Mouse (Mus musculus) forebrain, embryonic 11.5 days (tissue): ENCODE measurements around the gene Adgrl1. TPM values are rescaled to one million over a fixed set of nuclear protein-coding genes. Genes with fewer than 3 reads are reported as not detected.

ENCODE experiments used
- ATAC-seq: fragments of 200-750 bp; cut with Nextera tagmentation; replicated peaks from 2 replicates; pipeline ENCODE4 v1.8.0; 2017; ENCODE audit warnings: moderate TSS enrichment; ENCODE audit not compliant: low FRiP score
- DNase-seq: peaks from one replicate; pipeline ENCODE4 v3.0.0-alpha.2; 2017; ENCODE audit warnings: low spot score
- H3K27ac ChIP-seq: fragments of 300-500 bp; sonication (generic); 2 replicates; pipeline ENCODE4 v1.5.1; 2014; ENCODE audit warnings: low read depth, low read length
- H3K27me3 ChIP-seq: fragments of 300-500 bp; sonication (generic); 2 replicates; pipeline ENCODE4 v1.6.1; 2014; ENCODE audit warnings: mild to moderate bottlenecking, low read length, mixed read lengths; ENCODE audit not compliant: control insufficient read depth, insufficient read depth
- H3K36me3 ChIP-seq: fragments of 300-500 bp; sonication (generic); 2 replicates; pipeline ENCODE4 v1.6.1; 2014; ENCODE audit warnings: mild to moderate bottlenecking, low read length, moderate library complexity, mixed read lengths; ENCODE audit not compliant: control insufficient read depth, insufficient read depth
- H3K4me1 ChIP-seq: fragments of 300-500 bp; sonication (generic); replicated peaks from 2 replicates; pipeline ENCODE4 v1.6.1; 2014; ENCODE audit warnings: low read length, mixed read lengths; ENCODE audit not compliant: control insufficient read depth, insufficient read depth
- H3K4me2 ChIP-seq: fragments of 300-500 bp; sonication (generic); 2 replicates; pipeline ENCODE4 v1.6.1; 2014; ENCODE audit warnings: low read depth, mild to moderate bottlenecking, low read length, moderate library complexity, mixed read lengths; ENCODE audit not compliant: severe bottlenecking
- H3K4me3 ChIP-seq: fragments of 300-500 bp; sonication (generic); 2 replicates; pipeline ENCODE4 v1.5.1; 2014; ENCODE audit warnings: low read depth, low read length
- H3K9ac ChIP-seq: fragments of 300-500 bp; sonication (generic); 2 replicates; pipeline ENCODE4 v1.6.1; 2014; ENCODE audit warnings: low read length
- H3K9me3 ChIP-seq: fragments of 300-500 bp; sonication (generic); 2 replicates; pipeline ENCODE4 v1.6.1; 2016; ENCODE audit warnings: low read length, mixed read lengths; ENCODE audit not compliant: control insufficient read depth
- WGBS: fragments of 180-500 bp; shearing (Covaris S2); extraction: QIAGEN DNeasy Blood & Tissue Kit; methylation state at CpG from one replicate; pipeline ENCODE4 v1.1.7; 2014; 5-methylcytosine and 5-hydroxymethylcytosine counted together
- polyA plus RNA-seq: library from polyadenylated mRNA; unstranded; fragments of >200 nt; fragmentation: Nextera tagmentation; extraction: Ambion mirVana; gene quantifications from 2 replicates; pipeline ENCODE4 v1.2.1, GENCODE M21; 2014

The Adgrl1 gene
- polyA plus RNA-seq = 24.5 and 27.8 TPM in 2 replicates

- DNase-seq = peak; percentile 97
- Histone ChIP-seq H3K4me2 (peak within 1 kb of the TSS; percentile 89), H3K36me3 (no peaks in the 10 kb centered on the region), H3K4me1 (peaks cover 25% of the 10 kb centered on the region), H3K27ac (peak within 1 kb of the TSS; percentile 93), H3K9me3 (no peaks in the 10 kb centered on the region), H3K27me3 (peaks cover 2% of the 10 kb centered on the region; the same call in 1 of the 2 replicates), H3K4me3 (peak within 1 kb of the TSS; percentile 94), H3K9ac (peak within 1 kb of the TSS; percentile 93)
- peak; percentile 88 for ATAC-seq
- under 1% methylated on average over 66 of the region's 70 CpGs for WGBS
Measured at GRCm38 (mm10) chr8:83899363-83900252, at the start of gene Adgrl1. Gene Adgrl1, plus strand, starts transcription at chr8:83900105.

- no peak overlapping the region for H3K4me2 ChIP-seq
- WGBS = 31% methylated on average over 8 of the region's 8 CpGs
- DNase-seq (no peak), ATAC-seq (no peak)
- H3K9me3 ChIP-seq = no peaks in the 10 kb centered on the region; the same call in 1 of the 2 replicates
- H3K4me1 ChIP-seq = no peaks in the 10 kb centered on the region
- no peak overlapping the region for H3K4me3 ChIP-seq
- no peak overlapping the region for H3K27ac ChIP-seq
- no peak overlapping the region; the same call in 1 of the 2 replicates for H3K9ac ChIP-seq
- H3K27me3 ChIP-seq = no peaks in the 10 kb centered on the region
- H3K36me3 ChIP-seq = no peaks in the 10 kb centered on the region
Measured at GRCm38 (mm10) chr8:83852329-83852728, 47.6 kb upstream of the Adgrl1 start.

- H3K9ac ChIP-seq = no peak overlapping the region
- no peaks in the 10 kb centered on the region for H3K9me3 ChIP-seq
- 79% methylated on average over 3 of the region's 3 CpGs for WGBS
- H3K4me3 ChIP-seq = no peak overlapping the region
- DNase-seq (no peak), ATAC-seq (no peak)
- H3K27ac ChIP-seq = no peak overlapping the region
- no peaks in the 10 kb centered on the region for H3K27me3 ChIP-seq
- no peaks in the 10 kb centered on the region for H3K4me1 ChIP-seq
- H3K36me3 ChIP-seq = no peaks in the 10 kb centered on the region
- no peak overlapping the region for H3K4me2 ChIP-seq
Measured at GRCm38 (mm10) chr8:83853323-83854050, 46.4 kb upstream of the Adgrl1 start.

GRCm38 (mm10) chr8:83856486-83857065 is 43.3 kb upstream of the Adgrl1 start:
- H3K4me2 ChIP-seq = no peak overlapping the region
- H3K9me3 ChIP-seq = no peaks in the 10 kb centered on the region
- no peak overlapping the region for H3K9ac ChIP-seq
- DNase-seq = no peak
- no peak for ATAC-seq
- H3K36me3 ChIP-seq = no peaks in the 10 kb centered on the region
- no peak overlapping the region for H3K27ac ChIP-seq
- H3K27me3 ChIP-seq = no peaks in the 10 kb centered on the region
- WGBS = 86% methylated on average over 6 of the region's 6 CpGs
- H3K4me3 ChIP-seq = no peak overlapping the region
- H3K4me1 ChIP-seq = no peaks in the 10 kb centered on the region

- ATAC-seq (no peak), DNase-seq (no peak)
- peak overlapping the region; percentile 8; the same call in 1 of the 2 replicates for H3K4me3 ChIP-seq
- H3K9ac ChIP-seq = peak overlapping the region; percentile 20; the same call in 1 of the 2 replicates
- peak overlapping the region; percentile 41 for H3K4me2 ChIP-seq
- 0 out of 2 replicates have a peak, but pooled peaks cover 3% of the 10 kb centered on the region for H3K4me1 ChIP-seq
- WGBS = 5% methylated on average over 24 of the region's 24 CpGs
- H3K36me3 ChIP-seq = no peaks in the 10 kb centered on the region
- no peak overlapping the region for H3K27ac ChIP-seq
- H3K9me3 ChIP-seq = no peaks in the 10 kb centered on the region
- H3K27me3 ChIP-seq = no peaks in the 10 kb centered on the region
Measured at GRCm38 (mm10) chr8:83862439-83863268, 37.3 kb upstream of the Adgrl1 start.

- peak overlapping the region; percentile 62 for H3K27ac ChIP-seq
- under 1% methylated on average over 62 of the region's 66 CpGs for WGBS
- no peaks in the 10 kb centered on the region for H3K9me3 ChIP-seq
- H3K36me3 ChIP-seq = no peaks in the 10 kb centered on the region
- DNase-seq (peak; percentile 86), ATAC-seq (peak; percentile 73)
- H3K4me3 ChIP-seq = peak overlapping the region; percentile 63
- peak overlapping the region; percentile 99 for H3K4me2 ChIP-seq
- peak overlapping the region; percentile 77 for H3K9ac ChIP-seq
- peaks cover 7% of the 10 kb centered on the region for H3K27me3 ChIP-seq
- peaks cover 3% of the 10 kb centered on the region; the same call in 1 of the 2 replicates for H3K4me1 ChIP-seq
Measured at GRCm38 (mm10) chr8:83874881-83875655, 24.8 kb upstream of the Adgrl1 start.

GRCm38 (mm10) chr8:83875656-83876040 is 24.3 kb upstream of the Adgrl1 start:
- peak overlapping the region; percentile 63 for H3K4me3 ChIP-seq
- peak overlapping the region; percentile 64; the same call in 1 of the 2 replicates for H3K27ac ChIP-seq
- no peaks in the 10 kb centered on the region for H3K9me3 ChIP-seq
- H3K4me1 ChIP-seq = peaks cover 3% of the 10 kb centered on the region; the same call in 1 of the 2 replicates
- peaks cover 7% of the 10 kb centered on the region for H3K27me3 ChIP-seq
- H3K9ac ChIP-seq = peak overlapping the region; percentile 77
- DNase-seq = no peak
- peak; percentile 68 for ATAC-seq
- H3K36me3 ChIP-seq = no peaks in the 10 kb centered on the region
- H3K4me2 ChIP-seq = peak overlapping the region; percentile 99
- WGBS = 0% methylated on average over 11 of the region's 11 CpGs
